Mouse (Mus musculus) intestine, embryonic 14.5 days (tissue): Measurements from ENCODE around the gene Gm48551. TPM values are rescaled to one million over a fixed set of nuclear protein-coding genes. Genes with fewer than 3 reads are reported as not detected.

ENCODE experiments used
- ATAC-seq: fragments of 200-750 bp; cut with Nextera tagmentation; replicated peaks from 2 replicates; pipeline ENCODE4 v1.8.0; 2017; ENCODE audit warnings: low read depth, moderate number of reproducible peaks, moderate TSS enrichment, moderate library complexity; ENCODE audit not compliant: low FRiP score, low TSS enrichment
- DNase-seq: peaks from one replicate; pipeline ENCODE4 v3.0.0-alpha.2; 2018; ENCODE audit warnings: low spot score
- H3K27ac ChIP-seq: fragments of 300-500 bp; sonication (generic); 2 replicates; pipeline ENCODE4 v1.5.1; 2014; ENCODE audit warnings: low read depth, mild to moderate bottlenecking, control low read depth
- H3K27me3 ChIP-seq: fragments of 300-500 bp; sonication (generic); replicated peaks from 2 replicates; pipeline ENCODE4 v1.6.1; 2014; ENCODE audit warnings: low read length, control low read depth; ENCODE audit not compliant: control insufficient read depth, insufficient read depth
- H3K36me3 ChIP-seq: fragments of 300-500 bp; sonication (generic); 2 replicates; pipeline ENCODE4 v1.6.1; 2014; ENCODE audit warnings: low read length, control low read depth; ENCODE audit not compliant: control insufficient read depth, insufficient read depth
- H3K4me1 ChIP-seq: fragments of 300-500 bp; sonication (generic); replicated peaks from 2 replicates; pipeline ENCODE4 v1.6.1; 2014; ENCODE audit warnings: low read length, control low read depth, mixed read lengths; ENCODE audit not compliant: control insufficient read depth, insufficient read depth
- H3K4me2 ChIP-seq: fragments of 300-500 bp; sonication (generic); 2 replicates; pipeline ENCODE4 v1.6.1; 2014; ENCODE audit warnings: low read length
- H3K4me3 ChIP-seq: fragments of 300-500 bp; sonication (generic); 2 replicates; pipeline ENCODE4 v1.5.1; 2014; ENCODE audit warnings: low read depth, low read length, control low read depth, mixed read lengths
- H3K9ac ChIP-seq: fragments of 300-500 bp; sonication (generic); 2 replicates; pipeline ENCODE4 v1.6.1; 2014; ENCODE audit warnings: mild to moderate bottlenecking, low read length
- H3K9me3 ChIP-seq: fragments of 300-500 bp; sonication (generic); 2 replicates; pipeline ENCODE4 v1.6.1; 2016; ENCODE audit warnings: low read length, control low read depth; ENCODE audit not compliant: control insufficient read depth
- WGBS: fragments of 180-500 bp; shearing (Covaris S2); extraction: QIAGEN DNeasy Blood & Tissue Kit; methylation state at CpG from one replicate; pipeline ENCODE4 v1.1.7; 2014; 5-methylcytosine and 5-hydroxymethylcytosine counted together
- polyA plus RNA-seq: library from polyadenylated mRNA; unstranded; fragments of >200 nt; fragmentation: Nextera tagmentation; extraction: Ambion mirVana; gene quantifications from 2 replicates; pipeline ENCODE4 v1.2.1, GENCODE M21; 2014

Gene Gm48551
- polyA plus RNA-seq, 1 experiment from 2014 or later, result 4.2 TPM

GRCm38 (mm10) chr10:81426081-81426671, 41.9 kb downstream of the Gm48551 start:
- H3K4me1 ChIP-seq, result peaks cover 23% of the 10 kb centered on the region
- peaks cover 3% of the 10 kb centered on the region; the same call in 1 of the 2 replicates for H3K27me3 ChIP-seq
- peak overlapping the region; percentile 58 for H3K4me3 ChIP-seq
- 0 out of 2 replicates have a peak overlapping the region, but pooled peaks have one; percentile 33 for H3K27ac ChIP-seq
- H3K9ac ChIP-seq, result peak overlapping the region; percentile 65
- no peaks in the 10 kb centered on the region for H3K9me3 ChIP-seq
- under 1% methylated on average over 21 of the region's 33 CpGs for WGBS
- H3K36me3 ChIP-seq, result no peaks in the 10 kb centered on the region
- DNase-seq (no peak), ATAC-seq (no peak)
- H3K4me2 ChIP-seq, result peak overlapping the region; percentile 75

GRCm38 (mm10) chr10:81426897-81427296, 42.6 kb downstream of the Gm48551 start:
- peak overlapping the region; percentile 58 for H3K4me3 ChIP-seq
- DNase-seq (no peak), ATAC-seq (no peak)
- H3K4me2 ChIP-seq, result peak overlapping the region; percentile 75
- no peaks in the 10 kb centered on the region for H3K9me3 ChIP-seq
- H3K9ac ChIP-seq, result peak overlapping the region; percentile 65
- H3K4me1 ChIP-seq, result peaks cover 23% of the 10 kb centered on the region
- 0 out of 2 replicates have a peak overlapping the region, but pooled peaks have one; percentile 33 for H3K27ac ChIP-seq
- H3K27me3 ChIP-seq, result peaks cover 3% of the 10 kb centered on the region; the same call in 1 of the 2 replicates
- H3K36me3 ChIP-seq, result no peaks in the 10 kb centered on the region
- WGBS, result 1% methylated on average over 38 of the region's 38 CpGs

DNA sequence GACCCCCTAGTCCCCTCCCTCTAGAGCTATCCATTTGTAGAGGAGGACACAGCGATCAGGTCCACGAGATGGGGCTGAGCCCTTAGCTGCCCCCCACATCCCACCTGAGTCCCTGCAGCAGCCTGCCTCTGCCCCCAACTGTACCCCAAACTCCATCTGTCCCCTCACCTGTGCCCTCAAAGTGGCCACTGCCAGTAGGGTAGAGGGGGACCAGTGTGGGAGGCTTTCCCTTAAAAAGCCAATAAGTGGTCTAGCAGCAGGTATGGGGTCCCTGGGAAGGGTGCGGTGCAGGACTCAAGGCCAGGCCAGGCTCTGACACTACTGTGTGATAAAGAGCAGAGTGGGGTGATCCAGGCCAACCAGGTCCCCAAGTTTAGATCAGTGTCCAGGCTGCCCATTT, 43.1 kb downstream of the Gm48551 start:
- whole genome bisulfite sequencing, result 26% methylated on average over 3 of the region's 3 CpGs
- no peak for ATAC-seq
- Histone ChIP-seq H3K9ac (peak overlapping the region; percentile 65; the same call in 1 of the 2 replicates), H3K36me3 (no peaks in the 10 kb centered on the region), H3K4me2 (peak overlapping the region; percentile 75), H3K4me3 (peak overlapping the region; percentile 58), H3K27me3 (peaks cover 3% of the 10 kb centered on the region; the same call in 1 of the 2 replicates), H3K9me3 (no peaks in the 10 kb centered on the region), H3K27ac (no peak overlapping the region), H3K4me1 (peaks cover 23% of the 10 kb centered on the region)
- no peak for DNase-seq

DNA sequence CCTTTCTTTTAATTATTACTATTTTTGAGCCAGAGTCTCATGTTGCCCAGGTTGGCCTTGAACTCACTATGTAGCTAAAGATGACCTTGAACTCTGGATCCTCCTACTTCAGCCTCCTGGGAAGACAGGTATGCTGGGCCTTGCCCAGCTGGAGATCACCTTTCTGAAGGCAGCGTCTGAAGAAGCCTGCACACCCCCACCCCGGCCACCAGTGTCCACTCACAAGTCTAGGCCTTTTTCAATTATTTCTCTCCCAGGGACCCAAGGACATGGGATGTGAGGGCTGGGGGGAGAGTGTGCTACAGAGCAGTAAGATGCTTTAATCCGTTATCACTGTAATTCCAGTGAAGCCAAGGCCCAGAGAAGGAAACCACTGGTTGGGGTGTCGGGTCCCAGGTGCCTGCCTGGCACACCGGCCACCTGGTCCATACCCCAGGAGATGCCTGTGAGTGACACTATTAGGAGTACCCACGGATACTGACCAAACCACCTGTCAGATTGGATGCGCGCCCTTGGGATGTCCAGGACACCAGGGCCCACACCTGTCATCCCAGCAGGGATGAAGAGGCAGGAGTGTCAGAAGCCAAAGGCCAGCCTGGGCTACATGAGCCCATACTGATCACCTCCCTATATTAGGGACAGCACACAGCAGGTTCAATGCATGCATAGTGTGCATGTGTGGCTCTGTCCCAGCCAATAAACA, 43.7 kb downstream of the Gm48551 start:
- Histone ChIP-seq H3K4me3 (no peak overlapping the region), H3K9me3 (no peaks in the 10 kb centered on the region), H3K4me1 (peaks cover 23% of the 10 kb centered on the region), H3K27me3 (peaks cover 3% of the 10 kb centered on the region; the same call in 1 of the 2 replicates), H3K9ac (no peak overlapping the region), H3K36me3 (no peaks in the 10 kb centered on the region), H3K4me2 (no peak overlapping the region), H3K27ac (no peak overlapping the region)
- peak; percentile 50 for DNase-seq
- no peak for ATAC-seq
- 75% methylated on average over 8 of the region's 8 CpGs for WGBS

GRCm38 (mm10) chr10:81428507-81428870, 44.2 kb downstream of the Gm48551 start:
- ATAC-seq, result no peak
- H3K36me3 ChIP-seq, result no peaks in the 10 kb centered on the region
- no peaks in the 10 kb centered on the region for H3K9me3 ChIP-seq
- H3K4me3 ChIP-seq, result no peak overlapping the region
- H3K4me2 ChIP-seq, result no peak overlapping the region
- H3K27me3 ChIP-seq, result peaks cover 3% of the 10 kb centered on the region; the same call in 1 of the 2 replicates
- H3K9ac ChIP-seq, result no peak overlapping the region
- no peak for DNase-seq
- WGBS, result 90% methylated on average over 7 of the region's 7 CpGs
- H3K27ac ChIP-seq, result no peak overlapping the region
- peaks cover 26% of the 10 kb centered on the region for H3K4me1 ChIP-seq

GRCm38 (mm10) chr10:81429092-81429491, 44.8 kb downstream of the Gm48551 start:
- H3K4me1 ChIP-seq, result peaks cover 21% of the 10 kb centered on the region
- H3K27me3 ChIP-seq, result peaks cover 3% of the 10 kb centered on the region; the same call in 1 of the 2 replicates
- no peak for ATAC-seq
- H3K9me3 ChIP-seq, result no peaks in the 10 kb centered on the region
- WGBS, result 25% methylated on average over 2 of the region's 2 CpGs
- no peaks in the 10 kb centered on the region for H3K36me3 ChIP-seq
- no peak for DNase-seq
- no peak overlapping the region for H3K9ac ChIP-seq
- H3K27ac ChIP-seq, result no peak overlapping the region
- H3K4me2 ChIP-seq, result no peak overlapping the region
- H3K4me3 ChIP-seq, result no peak overlapping the region

GRCm38 (mm10) chr10:81429605-81430061, 45.4 kb downstream of the Gm48551 start:
- Histone ChIP-seq H3K36me3 (no peaks in the 10 kb centered on the region), H3K4me2 (peak overlapping the region; percentile 88), H3K4me1 (peaks cover 16% of the 10 kb centered on the region), H3K27me3 (peaks cover 3% of the 10 kb centered on the region; the same call in 1 of the 2 replicates), H3K27ac (peak overlapping the region; percentile 82), H3K9ac (peak overlapping the region; percentile 79), H3K9me3 (no peaks in the 10 kb centered on the region), H3K4me3 (peak overlapping the region; percentile 69)
- under 1% methylated on average over 20 of the region's 20 CpGs for WGBS
- ATAC-seq (peak; percentile 28), DNase-seq (peak; percentile 89)

DNA sequence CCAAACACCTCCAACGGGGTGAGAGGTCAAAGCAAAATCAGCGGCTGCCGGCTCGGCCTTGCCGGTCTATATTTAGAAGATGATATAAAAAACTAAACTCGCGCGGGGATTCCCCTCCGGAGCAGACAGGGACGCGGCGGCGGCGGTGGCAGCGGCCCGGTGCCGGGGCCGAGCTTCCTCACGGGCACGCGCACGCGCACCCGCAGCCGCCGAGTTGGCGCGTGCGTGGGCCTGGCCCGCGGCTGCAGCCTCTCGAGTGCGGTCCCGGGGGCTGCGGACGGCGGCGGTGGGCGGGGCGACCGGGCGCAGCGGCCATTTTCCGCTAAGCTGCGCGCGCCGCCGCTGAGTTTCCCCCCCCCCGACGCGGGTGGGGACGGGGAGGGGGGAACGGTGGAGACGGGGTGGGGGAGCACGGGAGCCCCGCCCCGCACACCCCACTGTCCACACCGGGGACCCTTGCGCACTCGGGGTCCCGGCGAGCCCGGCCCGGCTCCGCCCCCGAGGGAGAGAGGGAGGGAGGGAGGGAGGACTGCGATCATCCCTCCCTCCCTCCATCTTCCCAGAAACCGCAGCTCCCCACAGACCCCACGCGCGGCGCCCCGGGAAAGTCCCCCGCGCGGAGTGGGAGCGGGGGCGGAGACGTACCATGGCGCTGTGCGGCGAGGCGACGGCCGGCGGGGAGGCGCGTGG, 46.0 kb downstream of the Gm48551 start:
- DNase-seq (peak; percentile 90), ATAC-seq (peak; percentile 18; the same call in 1 of the 2 replicates)
- H3K9ac ChIP-seq, result peak overlapping the region; percentile 79
- no peaks in the 10 kb centered on the region for H3K36me3 ChIP-seq
- H3K4me1 ChIP-seq, result peaks cover 9% of the 10 kb centered on the region
- H3K4me2 ChIP-seq, result peak overlapping the region; percentile 88
- H3K9me3 ChIP-seq, result no peaks in the 10 kb centered on the region
- under 1% methylated on average over 60 of the region's 89 CpGs for WGBS
- peak overlapping the region; percentile 82 for H3K27ac ChIP-seq
- peaks cover 3% of the 10 kb centered on the region; the same call in 1 of the 2 replicates for H3K27me3 ChIP-seq
- peak overlapping the region; percentile 69 for H3K4me3 ChIP-seq
